Mouse (Mus musculus) liver, postnatal 0 days (tissue): ENCODE measurements around the gene Rims1. TPM values are rescaled to one million over a fixed set of nuclear protein-coding genes. Genes with fewer than 3 reads are reported as not detected.

Source experiments
- ATAC-seq: fragments of 200-750 bp; cut with Nextera tagmentation; 2 replicates; pipeline ENCODE4 v1.8.0; 2017; ENCODE audit warnings: mild to moderate bottlenecking, moderate library complexity
- DNase-seq: peaks from one replicate; pipeline ENCODE4 v3.0.0-alpha.2; 2016
- H3K27ac ChIP-seq: fragments of 300-500 bp; sonication (generic); 2 replicates; pipeline ENCODE4 v1.5.1; 2014; ENCODE audit warnings: antibody characterized with exemption, moderate library complexity, mild to moderate bottlenecking, low read depth
- H3K27me3 ChIP-seq: fragments of 300-500 bp; sonication (generic); 2 replicates; pipeline ENCODE4 v1.6.1; 2014; ENCODE audit warnings: low read length, control low read depth, mixed read lengths; ENCODE audit not compliant: insufficient read depth
- H3K36me3 ChIP-seq: fragments of 300-500 bp; sonication (generic); replicated peaks from 2 replicates; pipeline ENCODE4 v1.6.1; 2014; ENCODE audit warnings: mild to moderate bottlenecking, control low read depth, low read length, moderate library complexity, mixed read lengths; ENCODE audit not compliant: insufficient read depth
- H3K4me1 ChIP-seq: fragments of 300-500 bp; sonication (generic); 2 replicates; pipeline ENCODE4 v1.6.1; 2014; ENCODE audit warnings: antibody characterized with exemption, mild to moderate bottlenecking, control low read depth; ENCODE audit not compliant: insufficient read depth
- H3K4me2 ChIP-seq: fragments of 300-500 bp; sonication (generic); 2 replicates; pipeline ENCODE4 v1.6.1; 2014; ENCODE audit warnings: low read depth, mild to moderate bottlenecking, low read length, moderate library complexity, mixed read lengths
- H3K4me3 ChIP-seq: fragments of 300-500 bp; sonication (generic); 2 replicates; pipeline ENCODE4 v1.5.1; 2014; ENCODE audit warnings: low read depth, low read length
- H3K9ac ChIP-seq: fragments of 300-500 bp; sonication (generic); replicated peaks from 2 replicates; pipeline ENCODE4 v1.6.1; 2014; ENCODE audit warnings: mild to moderate bottlenecking, moderate library complexity
- H3K9me3 ChIP-seq: fragments of 300-500 bp; sonication (generic); 2 replicates; pipeline ENCODE4 v1.6.1; 2016; ENCODE audit warnings: mild to moderate bottlenecking, control low read depth, low read length, mixed read lengths
- CTCF ChIP-seq: sonication (generic); IDR thresholded peaks from 2 replicates; pipeline ENCODE4 v1.5.1; 2016; ENCODE audit warnings: antibody characterized with exemption, low read depth
- EP300 ChIP-seq: IDR thresholded peaks from 2 replicates; pipeline ENCODE4 v1.6.1; 2016; ENCODE audit warnings: antibody characterized with exemption, low read depth, mild to moderate bottlenecking
- WGBS: fragments of 180-500 bp; shearing (Covaris S2); extraction: QIAGEN DNeasy Blood & Tissue Kit; methylation state at CpG from one replicate; pipeline ENCODE4 v1.1.7; 2014; ENCODE audit not compliant: insufficient replicate concordance; 5-methylcytosine and 5-hydroxymethylcytosine counted together
- polyA plus RNA-seq: library from polyadenylated mRNA; unstranded; fragments of >200 nt; fragmentation: Nextera tagmentation; extraction: Ambion mirVana; gene quantifications from 2 replicates; pipeline ENCODE4 v1.2.1, GENCODE M21; 2015

The Rims1 gene
- polyA plus RNA-seq, 1 experiment from 2014 or later: not detected

GRCm38 (mm10) chr1:22487270-22487864, 318.4 kb downstream of the Rims1 start:
- Histone ChIP-seq H3K4me2 (no peak overlapping the region), H3K4me3 (no peak overlapping the region), H3K36me3 (no peaks in the 10 kb centered on the region), H3K27me3 (no peaks in the 10 kb centered on the region), H3K4me1 (no peaks in the 10 kb centered on the region), H3K9me3 (no peaks in the 10 kb centered on the region), H3K27ac (no peak overlapping the region), H3K9ac (no peak overlapping the region)
- 45% methylated on average over 7 of the region's 7 CpGs for WGBS
- no peak for ATAC-seq
- no peak for DNase-seq
- TF ChIP-seq CTCF: peak; percentile 50
- no peak for TF ChIP-seq EP300

- DNase-seq: no peak
These were observed 329.6 kb downstream of the Rims1 start for GRCm38 (mm10) chr1:22476220-22476619.

DNA sequence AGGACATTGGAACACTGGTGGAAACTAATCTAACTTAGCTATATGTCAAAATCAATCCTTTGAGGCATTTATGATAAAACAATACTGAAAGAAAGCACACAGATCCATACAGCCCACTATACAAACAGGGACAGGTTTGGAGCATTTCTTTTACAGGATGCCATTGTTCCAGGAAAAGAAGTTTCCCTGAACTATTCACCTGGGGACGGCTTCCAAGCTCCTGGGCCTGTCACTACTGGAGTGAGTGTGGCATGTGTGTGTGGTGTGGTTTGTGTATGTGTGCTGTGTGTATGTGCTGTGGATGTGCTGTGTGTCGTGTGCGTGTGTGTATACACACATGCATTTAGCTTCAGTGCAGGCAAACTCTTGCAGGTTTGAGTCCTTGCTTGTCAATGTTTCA, 338.8 kb downstream of the Rims1 start:
- 74% methylated on average over 3 of the region's 3 CpGs for WGBS
- ATAC-seq (no peak), DNase-seq (no peak)
- H3K4me3 ChIP-seq: no peak overlapping the region
- no peak overlapping the region for H3K27ac ChIP-seq
- no peaks in the 10 kb centered on the region for H3K9me3 ChIP-seq
- H3K9ac ChIP-seq: no peak overlapping the region
- no peaks in the 10 kb centered on the region for H3K4me1 ChIP-seq
- H3K4me2 ChIP-seq: no peak overlapping the region
- TF ChIP-seq CTCF (no peak), EP300 (no peak)
- H3K27me3 ChIP-seq: no peaks in the 10 kb centered on the region
- H3K36me3 ChIP-seq: no peaks in the 10 kb centered on the region

More at GRCm38 (mm10) chr1:22476220-22476619, 329.6 kb downstream of the Rims1 start:
- Histone ChIP-seq H3K4me1 (no peaks in the 10 kb centered on the region), H3K4me2 (no peak overlapping the region), H3K9me3 (no peaks in the 10 kb centered on the region), H3K27ac (no peak overlapping the region), H3K36me3 (no peaks in the 10 kb centered on the region), H3K9ac (no peak overlapping the region), H3K27me3 (no peaks in the 10 kb centered on the region), H3K4me3 (no peak overlapping the region)
- TF ChIP-seq CTCF (no peak), EP300 (no peak)
- 58% methylated on average over 2 of the region's 2 CpGs for WGBS
- ATAC-seq: no peak

GRCm38 (mm10) chr1:22466597-22466996, 339.2 kb downstream of the Rims1 start:
- WGBS: 26% methylated on average over 2 of the region's 2 CpGs
- ATAC-seq (no peak), DNase-seq (no peak)
- H3K27me3 ChIP-seq: no peaks in the 10 kb centered on the region
- H3K9me3 ChIP-seq: no peaks in the 10 kb centered on the region
- no peaks in the 10 kb centered on the region for H3K36me3 ChIP-seq
- H3K4me2 ChIP-seq: no peak overlapping the region
- H3K4me1 ChIP-seq: no peaks in the 10 kb centered on the region
- no peak for TF ChIP-seq CTCF
- TF ChIP-seq EP300: no peak
- no peak overlapping the region for H3K27ac ChIP-seq
- H3K4me3 ChIP-seq: no peak overlapping the region
- no peak overlapping the region for H3K9ac ChIP-seq

- ATAC-seq (no peak), DNase-seq (no peak)
- Histone ChIP-seq H3K27ac (no peak overlapping the region), H3K9ac (no peak overlapping the region), H3K36me3 (no peaks in the 10 kb centered on the region), H3K4me2 (no peak overlapping the region), H3K27me3 (no peaks in the 10 kb centered on the region), H3K4me3 (no peak overlapping the region), H3K4me1 (no peaks in the 10 kb centered on the region), H3K9me3 (no peaks in the 10 kb centered on the region)
- WGBS: 65% methylated on average over 2 of the region's 2 CpGs
- TF ChIP-seq EP300 (no peak), CTCF (no peak)
These were observed 381.8 kb downstream of the Rims1 start for GRCm38 (mm10) chr1:22424020-22424419.

GRCm38 (mm10) chr1:22422102-22422501, 383.7 kb downstream of the Rims1 start:
- WGBS: 62% methylated on average over 5 of the region's 5 CpGs
- no peak for ATAC-seq

More at GRCm38 (mm10) chr1:22422102-22422501, 383.7 kb downstream of the Rims1 start:
- H3K9me3 ChIP-seq: no peaks in the 10 kb centered on the region
- no peaks in the 10 kb centered on the region for H3K36me3 ChIP-seq
- H3K4me3 ChIP-seq: no peak overlapping the region
- no peaks in the 10 kb centered on the region for H3K27me3 ChIP-seq
- no peak overlapping the region for H3K4me2 ChIP-seq
- H3K27ac ChIP-seq: no peak overlapping the region
- TF ChIP-seq CTCF: no peak
- no peak for TF ChIP-seq EP300
- no peak overlapping the region for H3K9ac ChIP-seq
- no peak for DNase-seq
- no peaks in the 10 kb centered on the region for H3K4me1 ChIP-seq
